Mouse (Mus musculus): ENCODE data around the gene Smim27. TPM values are rescaled to one million over a fixed set of nuclear protein-coding genes. Genes with fewer than 3 reads are reported as not detected.
"Not testable (repeated sequence)": the region's sequence is repeated elsewhere in the genome, so short reads cannot be mapped to it uniquely, and the experiment has no call there.

The Smim27 gene
- polyA plus RNA-seq, 1 experiment from 2014 or later = 62.9 TPM

DNA sequence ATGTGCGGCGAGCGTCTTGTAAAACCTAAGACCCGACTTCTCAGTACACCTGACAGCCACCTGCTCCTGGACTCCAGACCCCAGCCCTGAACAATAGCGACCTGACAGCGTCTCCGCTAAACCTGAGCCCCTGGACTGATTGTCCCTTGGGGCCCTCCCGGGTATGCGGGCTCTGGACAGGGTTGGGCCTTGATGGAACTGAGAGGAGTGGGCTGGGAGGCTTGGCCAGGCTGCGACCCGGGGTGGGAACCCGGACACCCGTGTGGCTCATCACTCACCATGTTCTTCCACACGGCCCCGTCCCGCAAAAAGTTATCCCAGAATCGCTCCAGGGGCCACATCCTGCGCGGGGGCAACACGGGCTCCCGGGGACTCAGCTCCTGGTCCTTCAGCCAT is 9.5 kb downstream of the Smim27 start:
- no peak for DNase-seq (ENCODE audit: low spot score)
- peaks cover 6% of the 10 kb centered on the region; the same call in 1 of the 2 replicates for H3K4me1 ChIP-seq (replicated peaks; ENCODE audit: insufficient read depth, low read length)
- no peak for TF ChIP-seq CTCF (IDR thresholded peaks at IDR 0.05; ENCODE audit: low read depth)
- 0 out of 2 replicates have a peak, but pooled peaks cover 3% of the 10 kb centered on the region for H3K36me3 ChIP-seq (ENCODE audit: insufficient read depth, low read length)
- 1% methylated on average over 21 of the region's 21 CpGs for WGBS
- H3K9me3 ChIP-seq (replicated peaks; ENCODE audit: low read length) = no peaks in the 10 kb centered on the region
- peak overlapping the region; percentile 91 for H3K27ac ChIP-seq
- peak overlapping the region; percentile 99 for H3K4me3 ChIP-seq (replicated peaks; ENCODE audit: low read depth, low read length)
- peak overlapping the region; percentile 93 for H3K4me2 ChIP-seq (ENCODE audit: low read length)
- ATAC-seq (replicated peaks; ENCODE audit: low FRiP score, low read depth) = peak; percentile 54
- H3K9ac ChIP-seq (ENCODE audit: low read depth, low read length) = peak overlapping the region; percentile 92
- H3K27me3 ChIP-seq (ENCODE audit: insufficient read depth, low read length) = no peaks in the 10 kb centered on the region

- 0 out of 2 replicates have a peak, but pooled peaks cover 2% of the 10 kb centered on the region for H3K36me3 ChIP-seq (ENCODE audit: insufficient read depth, low read length)
- peak within 1 kb of the TSS; percentile 93 for H3K4me2 ChIP-seq (ENCODE audit: low read length)
- H3K4me3 ChIP-seq (replicated peaks; ENCODE audit: low read depth, low read length) = peak within 1 kb of the TSS; percentile 99
- DNase-seq (ENCODE audit: low spot score) = peak; percentile 96
- no peaks in the 10 kb centered on the region for H3K27me3 ChIP-seq (ENCODE audit: insufficient read depth, low read length)
- TF ChIP-seq CTCF (IDR thresholded peaks at IDR 0.05; ENCODE audit: low read depth) = no peak
- peak within 1 kb of the TSS; percentile 91 for H3K27ac ChIP-seq
- WGBS = 0% methylated on average over 36 of the region's 36 CpGs
- H3K9ac ChIP-seq (ENCODE audit: low read depth, low read length) = peak within 1 kb of the TSS; percentile 92
- peak; percentile 96 for ATAC-seq (replicated peaks; ENCODE audit: low FRiP score, low read depth)
- H3K9me3 ChIP-seq (replicated peaks; ENCODE audit: low read length) = no peaks in the 10 kb centered on the region
- peaks cover 6% of the 10 kb centered on the region; the same call in 1 of the 2 replicates for H3K4me1 ChIP-seq (replicated peaks; ENCODE audit: insufficient read depth, low read length)
These were observed 10.0 kb downstream of the Smim27 start, which contains the start of gene Ndufb6 for GRCm38 (mm10) chr4:40279276-40279900. Ndufb6 (minus strand) TSS chr4:40279421.

GRCm38 (mm10) chr4:40285582-40285981 is 16.2 kb downstream of the Smim27 start:
- Histone ChIP-seq H3K4me1 (replicated peaks; ENCODE audit: insufficient read depth, low read length) (no peaks in the 10 kb centered on the region), H3K4me2 (ENCODE audit: low read length) (no peak overlapping the region), H3K36me3 (ENCODE audit: insufficient read depth, low read length) (no peaks in the 10 kb centered on the region), H3K9me3 (replicated peaks; ENCODE audit: low read length) (no peaks in the 10 kb centered on the region), H3K27me3 (ENCODE audit: insufficient read depth, low read length) (no peaks in the 10 kb centered on the region), H3K4me3 (replicated peaks; ENCODE audit: low read depth, low read length) (no peak overlapping the region), H3K9ac (ENCODE audit: low read depth, low read length) (no peak overlapping the region), H3K27ac (no peak overlapping the region)
- ATAC-seq (replicated peaks; ENCODE audit: low FRiP score, low read depth) = no peak
- DNase-seq (ENCODE audit: low spot score) = peak; percentile 85
- 17% methylated on average over 4 of the region's 4 CpGs for WGBS
- TF ChIP-seq CTCF (IDR thresholded peaks at IDR 0.05; ENCODE audit: low read depth) = peak; percentile 93

DNA sequence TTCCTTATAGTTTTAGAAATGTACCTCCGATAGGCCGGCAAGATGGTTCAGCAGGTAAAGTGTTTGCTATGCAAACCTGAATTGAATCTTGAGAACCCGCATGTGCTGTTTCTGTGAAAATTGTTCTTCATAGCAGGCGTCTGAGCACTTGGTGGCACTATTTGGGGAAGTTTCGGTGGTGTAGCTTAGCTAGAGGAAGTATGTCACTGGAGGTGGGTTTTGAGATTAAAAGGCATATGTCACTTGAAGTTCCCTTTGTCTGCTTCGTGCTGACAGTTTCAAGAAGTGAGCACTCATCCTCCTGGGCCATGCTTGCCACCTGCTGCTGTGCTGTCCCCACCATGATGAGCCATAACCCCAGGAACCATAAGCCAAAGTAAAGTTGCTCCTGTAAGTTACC is 18.0 kb downstream of the Smim27 start:
- ATAC-seq (replicated peaks; ENCODE audit: low FRiP score, low read depth) (no peak), DNase-seq (ENCODE audit: low spot score) (no peak)
- H3K9ac ChIP-seq (ENCODE audit: low read depth, low read length) = no peak overlapping the region
- no peaks in the 10 kb centered on the region for H3K4me1 ChIP-seq (replicated peaks; ENCODE audit: insufficient read depth, low read length)
- 82% methylated on average over 6 of the region's 6 CpGs for WGBS
- H3K4me3 ChIP-seq (replicated peaks; ENCODE audit: low read depth, low read length) = no peak overlapping the region
- TF ChIP-seq CTCF (IDR thresholded peaks at IDR 0.05; ENCODE audit: low read depth) = no peak
- H3K4me2 ChIP-seq (ENCODE audit: low read length) = no peak overlapping the region
- H3K27me3 ChIP-seq (ENCODE audit: insufficient read depth, low read length) = no peaks in the 10 kb centered on the region
- H3K36me3 ChIP-seq (ENCODE audit: insufficient read depth, low read length) = no peaks in the 10 kb centered on the region
- H3K9me3 ChIP-seq (replicated peaks; ENCODE audit: low read length) = no peaks in the 10 kb centered on the region
- no peak overlapping the region for H3K27ac ChIP-seq

- no peaks in the 10 kb centered on the region for H3K9me3 ChIP-seq (replicated peaks; ENCODE audit: low read length)
- H3K9ac ChIP-seq (ENCODE audit: low read depth, low read length) = no peak overlapping the region
- no peaks in the 10 kb centered on the region for H3K36me3 ChIP-seq (ENCODE audit: insufficient read depth, low read length)
- 80% methylated on average over 2 of the region's 2 CpGs for WGBS
- ATAC-seq (replicated peaks; ENCODE audit: low FRiP score, low read depth) = no peak
- H3K27ac ChIP-seq = no peak overlapping the region
- no peak overlapping the region for H3K4me2 ChIP-seq (ENCODE audit: low read length)
- no peaks in the 10 kb centered on the region for H3K4me1 ChIP-seq (replicated peaks; ENCODE audit: insufficient read depth, low read length)
- no peak for TF ChIP-seq CTCF (IDR thresholded peaks at IDR 0.05; ENCODE audit: low read depth)
- no peak for DNase-seq (ENCODE audit: low spot score)
- H3K27me3 ChIP-seq (ENCODE audit: insufficient read depth, low read length) = no peaks in the 10 kb centered on the region
- H3K4me3 ChIP-seq (replicated peaks; ENCODE audit: low read depth, low read length) = no peak overlapping the region
These were observed 19.7 kb downstream of the Smim27 start for GRCm38 (mm10) chr4:40289046-40289445.

DNA sequence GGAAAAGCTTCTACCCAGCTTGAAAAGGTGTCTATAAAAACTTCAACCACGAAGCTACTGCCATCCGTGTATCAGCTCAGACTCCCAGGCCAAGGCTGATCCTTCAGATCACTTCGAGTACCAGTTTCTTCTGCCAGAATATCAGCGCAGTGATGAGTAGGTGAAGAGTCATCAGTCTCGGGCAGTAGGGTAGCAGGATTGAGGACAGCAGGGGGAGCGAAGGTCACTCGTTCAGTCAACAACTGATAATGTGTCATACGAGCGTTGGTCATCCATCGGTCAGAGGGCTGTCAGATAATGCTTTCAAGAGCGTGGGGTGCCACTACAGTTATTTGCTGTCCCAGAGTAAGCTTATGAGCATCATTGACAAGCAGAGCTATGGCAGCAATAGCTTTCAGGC is 22.1 kb downstream of the Smim27 start:
- WGBS = 92% methylated on average over 11 of the region's 11 CpGs
- H3K4me2 ChIP-seq (ENCODE audit: low read length); DNase-seq (ENCODE audit: low spot score): not testable (repeated sequence)

GRCm38 (mm10) chr4:40299169-40299568 is 29.8 kb downstream of the Smim27 start:
- Histone ChIP-seq H3K4me3 (replicated peaks; ENCODE audit: low read depth, low read length) (no peak overlapping the region), H3K9ac (ENCODE audit: low read depth, low read length) (no peak overlapping the region), H3K27ac (no peak overlapping the region), H3K4me2 (ENCODE audit: low read length) (no peak overlapping the region), H3K36me3 (ENCODE audit: insufficient read depth, low read length) (no peaks in the 10 kb centered on the region), H3K9me3 (replicated peaks; ENCODE audit: low read length) (no peaks in the 10 kb centered on the region), H3K4me1 (replicated peaks; ENCODE audit: insufficient read depth, low read length) (no peaks in the 10 kb centered on the region), H3K27me3 (ENCODE audit: insufficient read depth, low read length) (no peaks in the 10 kb centered on the region)
- no peak for TF ChIP-seq CTCF (IDR thresholded peaks at IDR 0.05; ENCODE audit: low read depth)
- ATAC-seq (replicated peaks; ENCODE audit: low FRiP score, low read depth) (no peak), DNase-seq (ENCODE audit: low spot score) (no peak)
- 71% methylated on average over 5 of the region's 5 CpGs for WGBS

More for the DNA sequence above, 22.1 kb downstream of the Smim27 start:
- not testable (repeated sequence) for H3K9ac ChIP-seq (ENCODE audit: low read depth, low read length); H3K36me3 ChIP-seq (ENCODE audit: insufficient read depth, low read length); H3K27me3 ChIP-seq (ENCODE audit: insufficient read depth, low read length); H3K4me1 ChIP-seq (replicated peaks; ENCODE audit: insufficient read depth, low read length); ATAC-seq (replicated peaks; ENCODE audit: low FRiP score, low read depth); H3K4me3 ChIP-seq (replicated peaks; ENCODE audit: low read depth, low read length); H3K9me3 ChIP-seq (replicated peaks; ENCODE audit: low read length); H3K27ac ChIP-seq

All from kidney, postnatal 0 days (tissue).